Mouse (Mus musculus): ENCODE results near the gene Gp1ba.

Gp1ba gene

DNA sequence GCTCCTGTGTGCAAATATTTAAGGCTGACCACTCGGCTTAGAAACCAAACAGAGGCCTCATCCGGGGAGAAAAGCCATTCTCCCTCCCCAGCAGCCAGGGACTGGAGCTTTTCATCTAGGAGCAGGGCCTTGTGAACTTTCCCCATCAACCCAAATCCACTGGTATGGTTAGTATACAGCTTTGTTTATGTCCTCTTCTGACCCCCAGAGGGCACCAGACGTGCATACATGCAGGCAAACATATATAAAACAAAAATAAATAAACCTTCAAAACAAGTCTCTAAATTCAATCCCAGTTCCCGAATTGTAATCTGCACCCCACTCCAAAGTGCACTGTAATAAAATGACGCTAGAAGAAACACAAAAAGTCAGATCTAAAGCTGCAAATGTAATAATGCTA is 9.4 kb upstream of the Gp1ba start:
- no peak for DNase-seq (ENCODE audit: low spot score)

DNA sequence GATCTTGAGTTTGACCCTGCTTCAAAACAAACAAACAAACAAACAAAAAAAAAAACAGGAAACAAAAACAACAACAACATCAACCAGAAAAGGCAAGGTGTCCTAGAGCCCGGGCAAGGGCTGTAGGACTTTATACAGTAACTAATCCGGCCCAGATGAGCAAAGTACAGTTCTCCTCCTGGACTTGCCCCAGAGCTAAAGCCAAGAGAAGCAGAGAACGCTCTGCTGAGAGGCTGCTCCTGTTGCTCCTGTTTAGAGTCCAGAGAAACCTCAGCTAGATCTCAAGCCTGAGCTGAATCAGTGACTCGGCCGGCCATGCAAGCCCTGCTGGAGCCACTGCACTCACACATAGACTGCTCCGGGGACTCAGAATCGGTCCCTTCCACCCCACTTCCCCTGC is 8.8 kb upstream of the Gp1ba start:
- no peak for DNase-seq (ENCODE audit: low spot score)

DNA sequence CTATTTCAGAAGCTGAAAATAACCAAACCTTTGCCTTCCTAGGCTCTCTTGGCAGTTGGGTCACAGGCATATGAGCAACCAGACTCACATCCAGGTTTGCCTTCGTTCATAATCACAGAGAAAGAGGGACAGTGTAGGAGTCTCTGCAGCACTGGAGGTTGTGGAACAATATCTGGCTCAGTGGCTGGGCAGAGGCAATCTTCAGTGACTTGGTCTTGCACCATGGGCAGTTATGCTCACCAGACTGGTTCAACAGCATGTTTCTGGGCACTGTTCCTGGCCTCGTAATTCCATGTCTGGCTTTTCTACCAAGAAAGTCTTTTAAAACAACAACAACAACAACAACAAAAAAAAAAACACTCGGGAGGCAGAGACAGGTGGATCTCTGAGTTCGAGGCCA is 3.3 kb upstream of the Gp1ba start:
- DNase-seq (ENCODE audit: low spot score): no peak

DNA sequence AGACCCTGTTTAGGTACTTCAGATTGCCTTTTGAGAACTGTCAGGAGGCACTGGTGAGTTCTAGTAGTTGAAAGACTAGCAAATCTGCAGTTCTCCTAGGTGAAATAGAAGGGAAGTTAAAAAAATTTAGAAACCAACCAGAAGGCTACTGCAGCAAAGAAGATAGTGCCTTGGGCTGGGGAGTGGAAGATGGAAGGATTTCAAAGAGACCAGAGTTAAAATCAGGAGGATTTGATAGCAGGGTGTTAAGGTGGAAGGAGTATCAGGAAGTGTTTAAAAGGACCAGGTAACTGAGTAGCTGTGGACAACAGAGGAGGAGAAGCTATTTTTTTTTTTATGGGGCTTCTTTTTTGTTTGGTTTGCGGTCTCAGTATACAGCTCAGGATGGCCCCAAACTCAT is 1.2 kb upstream of the Gp1ba start:
- DNase-seq (ENCODE audit: low spot score): no peak

DNA sequence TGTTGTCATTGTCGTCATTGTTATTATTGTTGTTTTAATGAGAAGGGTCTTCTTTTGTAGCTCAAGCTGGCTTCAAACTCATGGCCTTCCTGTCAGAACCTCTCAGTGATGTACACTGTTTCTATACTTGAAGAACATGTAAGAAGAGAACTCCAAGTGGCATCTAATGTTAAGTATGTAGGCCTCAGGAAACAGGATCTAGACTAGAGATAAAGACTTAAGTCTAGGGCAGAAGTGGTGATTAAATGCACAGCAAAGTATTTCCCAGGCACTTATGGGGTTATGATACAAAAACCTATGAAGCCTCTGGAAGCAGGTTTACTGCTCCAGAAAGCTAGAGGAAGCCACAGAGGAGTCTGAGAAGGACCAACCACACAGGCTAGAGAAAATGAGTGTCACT is 629 bp upstream of the Gp1ba start:
- DNase-seq (ENCODE audit: low spot score): no peak

DNA sequence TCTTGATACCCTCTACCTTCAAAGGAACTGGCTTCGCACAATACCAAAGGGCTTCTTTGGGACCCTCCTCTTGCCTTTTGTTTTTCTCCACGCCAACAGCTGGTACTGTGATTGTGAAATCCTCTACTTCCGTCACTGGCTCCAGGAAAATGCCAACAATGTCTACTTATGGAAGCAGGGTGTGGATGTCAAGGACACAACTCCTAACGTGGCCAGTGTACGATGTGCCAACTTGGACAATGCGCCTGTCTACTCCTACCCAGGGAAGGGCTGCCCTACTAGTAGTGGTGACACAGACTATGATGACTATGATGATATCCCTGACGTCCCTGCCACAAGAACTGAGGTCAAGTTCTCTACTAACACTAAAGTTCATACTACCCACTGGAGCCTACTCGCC is 1.1 kb downstream of the Gp1ba start:
- no peak for DNase-seq (ENCODE audit: low spot score)

DNA sequence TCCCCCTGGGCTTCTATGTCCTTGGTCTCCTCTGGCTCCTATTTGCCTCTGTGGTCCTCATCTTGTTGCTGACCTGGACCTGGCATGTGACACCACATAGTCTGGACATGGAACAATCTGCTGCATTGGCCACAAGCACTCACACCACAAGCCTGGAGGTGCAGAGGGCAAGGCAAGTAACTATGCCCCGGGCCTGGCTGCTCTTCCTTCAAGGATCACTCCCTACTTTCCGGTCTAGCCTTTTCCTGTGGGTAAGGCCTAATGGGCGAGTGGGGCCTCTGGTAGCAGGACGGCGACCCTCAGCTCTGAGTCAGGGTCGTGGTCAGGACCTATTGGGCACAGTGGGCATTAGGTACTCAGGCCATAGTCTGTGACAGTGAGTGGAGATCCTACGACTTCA is 2.3 kb downstream of the Gp1ba start:
- no peak for DNase-seq (ENCODE audit: low spot score)

DNA sequence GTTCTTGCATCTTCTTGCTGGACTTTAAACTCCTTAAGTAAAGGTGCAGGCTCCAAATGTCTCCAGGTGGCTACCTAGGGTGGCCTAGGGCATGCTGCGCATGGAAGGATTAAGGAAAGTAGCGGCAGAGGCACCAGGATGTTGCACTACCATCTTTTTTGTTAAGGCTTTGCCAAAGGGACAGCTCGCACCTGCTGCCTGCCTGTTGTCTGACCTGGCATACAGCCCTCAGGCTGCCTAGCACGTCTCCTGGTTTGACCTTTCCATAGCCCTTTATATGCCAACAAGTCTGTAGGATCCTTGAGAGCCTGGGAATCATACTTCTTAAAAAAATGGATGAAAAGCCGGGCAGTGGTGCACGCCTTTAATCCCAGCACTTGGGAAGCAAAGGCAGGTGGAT is 4.1 kb downstream of the Gp1ba start:
- no peak for DNase-seq (ENCODE audit: low spot score)

DNA sequence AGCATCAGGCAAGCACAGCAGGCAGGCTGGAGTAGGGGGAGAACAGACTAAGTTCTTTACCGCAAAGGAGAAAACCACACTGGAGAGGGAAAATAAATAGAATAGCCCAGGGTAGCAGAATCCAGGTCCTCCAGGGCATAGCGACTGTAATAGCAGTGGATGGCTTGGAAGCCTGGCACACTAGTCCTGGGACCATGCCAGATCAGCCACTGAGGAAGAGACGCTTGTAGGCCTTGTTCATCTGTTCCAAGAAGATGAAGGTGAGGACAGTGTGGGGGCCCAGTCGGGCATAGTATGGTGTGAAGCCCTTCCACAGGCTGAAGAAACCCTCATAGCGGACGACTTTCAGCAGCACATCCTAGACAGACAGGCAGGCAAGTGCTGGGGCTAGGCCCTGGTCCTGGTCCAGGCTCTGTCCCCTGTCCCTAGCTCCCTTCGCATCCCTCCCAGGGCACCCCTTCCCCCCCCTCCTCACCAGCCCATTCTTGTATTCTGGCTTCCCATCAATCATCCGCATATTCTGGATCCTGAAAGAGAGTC is 5.7 kb downstream of the Gp1ba start:
- DNase-seq (ENCODE audit: low spot score): no peak

DNA sequence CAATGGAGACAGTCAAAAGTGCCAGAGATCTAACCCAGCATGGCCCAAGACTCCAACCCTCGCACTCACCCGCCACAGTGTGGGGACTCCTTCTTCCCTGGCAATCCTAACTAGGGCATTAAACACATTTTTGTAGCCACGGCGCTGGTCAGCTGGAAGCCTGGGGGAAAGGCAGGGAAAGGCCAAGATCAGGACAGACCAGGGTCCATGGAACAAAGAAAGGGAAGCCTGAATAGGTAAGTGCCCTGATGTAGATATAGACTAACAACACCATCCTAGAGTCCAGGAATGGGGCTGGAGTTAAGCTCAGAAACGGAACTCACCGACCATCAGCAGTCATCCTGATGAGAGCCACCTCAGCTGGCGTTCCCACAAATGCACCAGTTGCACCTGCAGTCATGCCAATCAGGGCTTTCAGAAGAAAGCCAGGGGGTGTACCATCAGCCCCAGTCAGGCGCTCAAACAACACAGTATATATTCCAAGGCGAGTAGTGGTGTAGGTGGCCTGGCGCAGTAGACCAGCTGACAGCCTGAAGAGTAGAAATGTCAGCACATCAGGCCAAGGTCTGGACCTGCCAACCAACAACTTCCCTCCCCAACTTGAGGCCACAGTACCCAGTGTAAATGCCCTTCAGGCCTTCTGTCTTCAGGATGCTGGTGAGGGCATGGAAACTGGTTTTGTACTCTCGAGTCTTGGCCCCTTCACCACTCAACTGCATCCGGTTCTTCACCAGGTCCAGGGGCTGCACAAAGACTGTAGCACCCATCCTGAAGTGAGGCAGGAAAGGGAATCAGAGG is 6.7 kb downstream of the Gp1ba start:
- no peak for DNase-seq (ENCODE audit: low spot score)

DNA sequence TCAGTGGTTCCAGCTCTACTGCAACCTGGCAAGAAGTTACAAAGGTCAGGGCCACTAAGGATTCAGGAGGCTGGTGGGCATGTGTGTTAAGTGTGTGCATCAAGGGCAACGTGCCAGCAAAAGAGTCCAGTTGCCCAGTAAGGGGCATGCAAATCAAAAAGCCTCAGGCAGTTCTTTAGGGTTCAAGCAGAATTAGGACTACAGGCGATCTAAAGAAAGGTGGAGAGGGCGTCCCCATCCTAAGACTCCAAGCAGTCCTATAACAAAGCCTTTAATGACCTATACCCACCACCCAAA is 7.3 kb downstream of the Gp1ba start:
- no peak for DNase-seq (ENCODE audit: low spot score)

DNA sequence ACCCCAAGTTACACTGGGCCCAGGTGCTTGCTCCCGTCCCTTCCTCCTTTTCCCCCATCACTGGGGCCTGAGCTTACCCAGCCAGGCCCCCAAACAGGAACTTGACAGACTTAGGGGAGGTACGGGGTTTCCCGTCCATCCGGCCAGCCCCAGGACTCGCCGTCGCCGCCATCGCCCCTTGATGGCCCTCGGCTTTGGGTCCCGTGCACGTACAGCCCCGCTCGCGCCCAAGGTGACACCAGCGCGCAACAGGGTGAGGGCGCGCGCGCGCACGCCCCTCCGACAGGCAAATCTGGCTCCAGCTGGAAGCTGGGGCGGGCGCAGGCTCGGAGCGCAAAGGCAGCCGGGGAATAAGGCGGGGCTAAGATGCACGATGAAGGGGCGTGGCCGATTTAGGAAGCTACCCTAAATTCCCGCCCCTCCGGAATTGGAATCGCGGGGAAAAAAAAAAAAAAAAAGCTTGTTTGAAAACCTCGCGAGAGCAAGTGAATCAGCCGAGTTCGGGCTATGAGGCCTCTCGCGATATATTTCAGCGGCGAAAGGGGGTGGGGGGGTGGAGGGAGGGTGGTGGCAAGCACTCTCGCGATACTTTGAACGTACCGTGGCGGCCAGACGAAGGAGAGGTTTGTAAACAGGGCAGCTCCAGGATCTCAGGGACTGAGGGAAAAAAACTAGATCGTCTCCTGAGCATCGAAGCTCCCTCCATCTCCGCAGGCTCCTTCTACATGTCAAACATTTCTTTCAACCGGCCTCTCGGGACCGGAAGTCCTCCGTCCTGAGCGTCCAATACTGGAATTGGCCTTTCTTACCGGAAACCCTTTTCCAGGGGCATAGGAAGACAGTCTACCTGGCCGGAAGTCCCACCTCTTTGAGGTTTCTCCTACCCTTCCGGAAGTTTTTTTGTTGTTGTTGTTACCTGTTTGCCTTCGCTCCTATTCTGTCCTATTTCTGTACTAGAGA is 8.0 kb downstream of the Gp1ba start, which contains the start of the genes Rnf167 and Slc25a11:
Rnf167 (plus strand) TSS at position 545 of the 960 bp plus-strand sequence.
Slc25a11 (minus strand) TSS at position 789 of the 960 bp plus-strand sequence.
- peak; percentile 99 for DNase-seq (ENCODE audit: low spot score)

DNA sequence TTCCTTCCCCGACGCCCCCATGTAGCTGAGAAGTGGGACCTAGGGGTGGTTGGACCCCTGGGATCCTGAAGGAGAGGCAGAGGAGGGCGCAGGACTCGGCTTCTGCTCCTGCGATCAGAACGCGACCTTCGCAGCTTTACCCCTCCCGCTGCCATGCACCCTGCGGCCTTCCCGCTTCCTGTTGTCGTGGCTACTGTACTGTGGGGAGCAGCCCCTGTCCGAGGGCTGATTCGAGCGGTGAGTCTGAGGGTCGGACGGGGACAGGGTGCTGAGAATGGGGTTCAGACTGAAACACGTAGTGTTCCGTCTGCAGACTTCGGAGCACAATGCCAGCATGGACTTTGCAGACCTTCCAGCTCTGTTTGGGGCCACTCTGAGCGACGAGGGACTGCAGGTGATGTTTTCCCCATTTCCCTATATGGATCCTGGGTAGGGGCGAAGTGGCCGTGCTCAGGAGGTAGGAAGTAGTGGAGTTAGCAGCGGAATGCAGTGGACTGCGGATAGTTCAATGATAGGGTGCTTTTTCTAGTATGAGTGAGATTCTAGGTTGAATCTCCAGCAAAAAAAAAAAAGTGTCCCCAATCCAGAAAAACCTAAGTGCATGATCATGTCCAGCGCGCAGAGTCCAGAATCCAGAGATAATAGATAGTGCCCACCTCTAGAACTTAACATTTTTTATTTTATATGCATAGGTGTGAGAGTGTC is 8.9 kb downstream of the Gp1ba start:
- DNase-seq (ENCODE audit: low spot score): no peak

DNA sequence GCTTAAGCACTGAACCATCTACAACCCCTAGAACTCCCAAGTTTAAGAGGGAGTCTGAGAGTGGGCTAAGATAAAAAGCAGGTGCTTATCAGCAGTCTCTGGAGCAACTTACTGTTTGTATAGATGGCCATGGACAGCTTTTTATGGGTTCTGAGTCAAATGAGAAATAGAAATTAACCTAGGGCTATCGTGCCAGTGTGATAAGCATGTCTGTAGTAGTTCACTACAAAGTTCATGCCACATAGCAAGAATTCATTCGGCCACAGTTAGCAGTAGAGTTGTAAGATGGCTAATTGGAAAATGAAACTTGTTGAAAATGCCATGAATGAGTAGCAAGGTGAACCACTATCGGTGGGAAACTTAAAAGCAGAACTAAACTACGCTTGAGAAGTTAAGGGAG is 9.6 kb downstream of the Gp1ba start:
- DNase-seq (ENCODE audit: low spot score): peak; percentile 70

DNA sequence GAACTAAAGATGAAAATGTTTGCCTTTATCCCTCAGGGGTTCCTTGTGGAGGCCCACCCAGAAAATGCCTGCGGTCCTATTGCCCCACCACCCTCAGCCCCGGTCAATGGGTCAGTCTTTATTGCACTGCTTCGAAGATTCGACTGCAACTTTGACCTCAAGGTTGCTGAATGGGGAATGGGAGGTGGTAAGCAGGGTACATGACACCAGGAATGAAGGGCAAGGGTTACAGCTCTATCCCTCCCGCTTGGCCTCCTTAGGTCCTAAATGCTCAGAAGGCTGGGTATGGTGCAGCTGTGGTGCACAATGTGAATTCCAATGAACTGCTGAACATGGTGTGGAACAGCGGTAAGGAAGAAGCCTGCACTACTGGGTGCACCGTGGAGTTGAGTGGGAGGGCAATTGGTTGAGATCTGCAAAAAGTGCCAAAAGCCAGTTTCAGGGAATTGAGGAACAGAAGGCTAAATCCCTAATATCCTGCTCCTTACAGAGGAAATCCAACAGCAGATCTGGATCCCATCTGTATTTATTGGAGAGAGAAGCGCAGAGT is 10.3 kb downstream of the Gp1ba start:
- DNase-seq (ENCODE audit: low spot score): no peak

DNA sequence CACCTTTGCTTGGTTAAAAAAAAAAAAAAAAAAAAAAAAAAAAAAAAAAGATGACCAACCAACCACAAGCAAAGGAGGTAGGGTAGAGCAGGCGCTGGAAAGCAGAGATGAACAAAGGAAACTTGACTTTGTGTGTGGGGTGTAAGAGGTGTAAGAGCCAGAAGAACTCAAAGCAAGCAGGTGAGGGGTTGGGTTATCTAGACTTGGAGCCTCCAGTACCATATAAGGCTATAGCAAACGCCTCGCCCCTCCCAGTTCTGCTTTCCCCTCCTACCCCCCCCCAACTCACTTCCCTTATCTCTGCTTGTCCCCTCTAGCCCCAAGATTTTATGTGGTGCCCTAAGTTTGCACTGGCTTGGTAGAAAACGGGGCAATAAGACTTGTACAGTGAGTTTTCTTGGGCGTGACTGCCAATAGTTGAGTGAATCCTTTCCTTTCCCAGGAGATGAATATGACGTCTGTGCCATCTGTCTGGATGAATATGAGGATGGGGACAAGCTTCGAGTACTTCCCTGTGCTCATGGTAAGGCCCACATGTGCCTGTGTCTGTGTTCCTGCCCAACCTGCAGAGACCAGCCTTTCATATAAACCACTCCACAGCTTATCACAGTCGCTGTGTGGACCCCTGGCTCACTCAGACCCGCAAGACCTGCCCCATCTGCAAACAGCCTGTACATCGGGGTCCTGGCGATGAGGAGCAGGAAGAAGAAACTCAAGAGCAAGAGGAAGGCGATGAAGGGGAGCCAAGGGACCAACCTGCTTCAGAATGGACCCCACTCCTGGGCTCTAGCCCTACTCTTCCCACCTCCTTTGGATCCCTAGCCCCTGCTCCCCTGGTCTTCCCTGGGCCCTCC is 11.6 kb downstream of the Gp1ba start:
- no peak for DNase-seq (ENCODE audit: low spot score)

DNA sequence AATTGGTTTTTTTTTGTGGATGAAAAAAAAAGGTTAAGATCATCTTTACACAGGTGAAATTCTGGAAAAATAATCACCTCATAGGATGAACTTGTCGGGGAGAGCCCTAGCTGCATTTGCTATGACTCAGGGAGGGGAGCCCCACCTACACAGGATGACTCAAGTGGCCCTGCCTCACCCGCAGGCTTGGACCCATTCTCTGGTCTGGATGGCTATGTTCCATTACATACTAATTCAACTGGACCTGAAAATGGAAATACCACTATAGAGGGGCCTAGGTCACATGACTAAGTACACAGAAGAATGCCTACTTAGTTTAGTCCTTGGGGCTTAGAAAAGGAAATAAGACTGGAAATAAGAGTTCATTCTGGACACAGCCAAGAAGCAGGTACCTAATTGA is 12.5 kb downstream of the Gp1ba start:
- no peak for DNase-seq (ENCODE audit: low spot score)

DNA sequence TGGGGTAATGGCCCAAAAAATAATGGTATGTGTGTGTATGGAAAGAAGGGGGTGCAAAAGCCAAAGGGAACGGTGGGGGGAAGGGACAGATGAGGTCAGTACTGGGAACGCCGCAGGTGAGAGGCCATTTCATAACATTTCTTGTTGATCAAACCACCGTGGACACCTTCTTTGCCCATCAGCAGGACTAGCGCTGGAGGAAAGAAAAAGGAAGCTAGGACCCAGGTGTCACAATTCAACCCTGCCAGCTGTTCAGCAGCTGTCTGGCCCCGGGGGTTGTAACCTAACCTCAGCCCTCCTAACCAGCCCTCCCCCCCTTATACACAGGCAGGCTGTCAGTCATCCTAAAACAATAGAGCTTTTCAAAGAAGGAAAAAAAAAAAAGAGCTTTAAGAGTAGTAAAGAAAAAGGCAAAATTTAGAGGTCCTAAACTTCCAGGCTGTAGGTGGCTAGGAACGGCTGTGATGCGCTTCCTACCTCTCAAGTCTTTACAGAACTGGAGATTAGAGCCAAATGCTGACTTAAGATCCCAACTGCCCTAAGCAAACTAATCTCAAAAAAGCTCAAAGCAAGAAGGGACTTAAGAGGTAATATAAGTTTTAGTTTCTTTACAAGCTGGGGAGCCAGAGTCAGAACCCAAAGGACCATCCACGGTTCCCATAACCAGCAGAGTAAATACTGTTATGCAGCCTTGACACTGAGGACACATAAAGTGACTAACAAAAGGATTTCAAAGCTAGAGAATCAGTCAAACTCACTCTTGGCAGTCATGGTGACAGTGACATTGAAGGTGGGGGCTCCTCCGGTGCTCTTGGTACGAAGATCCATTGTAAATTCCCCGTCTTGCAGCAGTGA is 13.3 kb downstream of the Gp1ba start:
- no peak for DNase-seq (ENCODE audit: low spot score)

DNA sequence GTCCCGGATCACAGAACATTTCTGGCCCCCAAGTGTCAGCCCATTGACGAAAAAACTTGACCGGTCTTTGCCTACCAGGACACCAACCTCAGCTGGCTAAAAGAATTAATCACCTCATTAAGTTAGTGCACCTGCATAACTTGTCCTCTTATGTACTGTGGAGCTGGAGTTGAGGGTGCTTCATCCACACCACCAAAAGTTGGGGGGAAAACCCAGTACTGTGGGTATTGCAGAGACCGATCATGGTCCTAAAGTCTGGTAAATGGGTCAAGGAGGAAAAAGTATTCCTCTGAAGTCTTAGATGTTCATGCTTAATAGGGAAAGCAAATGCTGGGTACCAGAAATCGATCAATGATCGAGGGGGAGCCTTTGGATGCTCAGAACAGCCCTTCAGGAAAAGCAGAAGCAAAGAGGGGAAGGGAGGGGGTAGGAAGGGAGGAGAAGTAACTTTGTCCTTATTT is 14.0 kb downstream of the Gp1ba start:
- no peak for DNase-seq (ENCODE audit: low spot score)
